Mouse (Mus musculus) spleen, postnatal 10 days (tissue): Measurements from ENCODE around the gene Zfp942.
A peak's percentile ranks its signal among the peaks of the same experiment; 100 is the strongest.

Experiments
- DNase-seq, 2 experiments: peaks; one replicate each; pipeline ENCODE4 v3.0.0; 2021 to 2022; ENCODE audit warnings: low spot score in 2 of 2

The Zfp942 gene

GRCm38 (mm10) chr17:21962107-21962907, at the start of gene Zfp942, which contains the start of gene Zfp943:
Gene Zfp942, minus strand, starts transcription at chr17:21962464.
Gene Zfp943, plus strand, starts transcription at chr17:21962552.
- peak; percentile 74 to 85 for DNase-seq

DNA sequence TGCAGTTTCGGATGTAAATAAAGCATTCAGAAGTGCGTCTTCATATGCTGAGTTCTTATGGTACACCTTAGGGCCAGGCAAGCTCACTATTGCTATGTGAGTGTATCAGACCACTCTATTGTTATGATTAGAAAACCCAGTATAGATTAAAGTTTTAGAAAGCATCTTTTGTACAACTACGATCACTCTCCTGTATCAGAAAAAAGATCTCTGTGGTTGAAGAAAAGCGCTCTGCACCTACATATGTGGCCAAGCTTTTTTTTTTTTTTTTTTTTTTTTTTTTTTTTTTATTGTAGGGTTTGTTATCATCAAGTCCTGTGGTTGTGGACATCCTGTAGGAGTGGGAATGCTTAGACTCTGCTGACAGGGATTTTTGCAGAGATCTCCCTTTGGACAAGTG, 1.0 kb upstream of the Zfp942 start:
- no peak for DNase-seq

DNA sequence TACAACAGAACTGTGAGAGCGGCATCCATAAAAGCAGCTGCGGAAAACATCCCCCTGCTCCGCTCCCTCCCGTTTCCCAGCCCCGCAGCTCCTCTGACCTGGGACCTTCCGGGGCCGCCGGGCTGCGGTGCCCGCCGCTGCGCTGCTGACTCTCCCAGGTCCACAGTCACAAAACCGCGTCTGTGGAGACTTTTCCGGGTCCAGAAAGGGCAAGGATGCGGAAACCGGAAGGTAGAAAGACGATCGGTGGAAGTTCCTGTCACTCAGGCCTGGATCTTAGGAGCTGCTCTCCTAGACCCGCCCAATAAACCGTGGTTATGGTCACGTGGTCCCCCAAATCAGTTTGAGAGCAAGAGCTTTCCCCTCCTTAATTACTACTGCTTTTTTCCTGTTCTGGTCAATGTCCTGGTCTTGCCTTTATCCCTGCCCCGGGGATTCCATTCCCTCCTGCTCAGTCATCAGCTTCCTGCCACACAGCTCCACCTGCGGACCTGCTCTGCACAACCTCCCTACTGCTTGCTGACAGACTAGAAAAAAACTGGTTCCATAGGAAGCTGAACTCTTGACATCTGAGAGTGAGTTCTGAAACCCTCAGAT, 52.7 kb downstream of the Zfp942 start, which contains the start of gene Zfp995:
TSS of gene Zfp995 (minus strand) at position 471 of the 597 bp plus-strand sequence.
- peak; percentile 7 to 43 for DNase-seq

DNA sequence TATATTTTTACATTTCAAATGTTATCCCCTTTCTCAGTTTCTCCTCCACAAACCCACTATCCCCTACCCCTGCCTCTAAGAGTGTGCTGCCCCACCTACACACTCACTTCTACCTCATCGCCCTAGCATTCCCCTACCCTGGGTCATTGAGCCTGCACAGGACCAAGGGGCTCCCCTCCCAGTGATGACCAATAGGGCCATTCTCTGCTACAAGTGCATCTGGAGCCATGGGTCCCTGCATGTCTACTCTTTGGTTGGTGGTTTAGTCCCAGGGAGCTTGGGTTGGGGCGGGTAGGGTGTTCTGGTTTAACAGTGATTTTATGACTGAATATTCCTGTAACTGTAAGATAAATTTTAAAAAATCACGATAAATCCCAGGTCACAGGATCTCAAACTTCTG, 53.2 kb downstream of the Zfp942 start:
- DNase-seq: no peak
